Mouse (Mus musculus) ES-Bruce4 (cell line): ENCODE results near the gene Prss35.

Experiments
- CTCF ChIP-seq: IDR thresholded peaks from one replicate; pipeline ENCODE4 v1.8.1; 2011; ENCODE audit warnings: low read depth, low read length
- EP300 ChIP-seq: IDR thresholded peaks from 2 replicates; pipeline ENCODE4 v1.6.1; 2011; ENCODE audit warnings: low read depth, low read length; ENCODE audit not compliant: insufficient read depth
- POLR2A ChIP-seq: IDR thresholded peaks from one replicate; pipeline ENCODE4 v1.8.1; 2011; ENCODE audit warnings: low read length; ENCODE audit not compliant: insufficient read depth

DNA sequence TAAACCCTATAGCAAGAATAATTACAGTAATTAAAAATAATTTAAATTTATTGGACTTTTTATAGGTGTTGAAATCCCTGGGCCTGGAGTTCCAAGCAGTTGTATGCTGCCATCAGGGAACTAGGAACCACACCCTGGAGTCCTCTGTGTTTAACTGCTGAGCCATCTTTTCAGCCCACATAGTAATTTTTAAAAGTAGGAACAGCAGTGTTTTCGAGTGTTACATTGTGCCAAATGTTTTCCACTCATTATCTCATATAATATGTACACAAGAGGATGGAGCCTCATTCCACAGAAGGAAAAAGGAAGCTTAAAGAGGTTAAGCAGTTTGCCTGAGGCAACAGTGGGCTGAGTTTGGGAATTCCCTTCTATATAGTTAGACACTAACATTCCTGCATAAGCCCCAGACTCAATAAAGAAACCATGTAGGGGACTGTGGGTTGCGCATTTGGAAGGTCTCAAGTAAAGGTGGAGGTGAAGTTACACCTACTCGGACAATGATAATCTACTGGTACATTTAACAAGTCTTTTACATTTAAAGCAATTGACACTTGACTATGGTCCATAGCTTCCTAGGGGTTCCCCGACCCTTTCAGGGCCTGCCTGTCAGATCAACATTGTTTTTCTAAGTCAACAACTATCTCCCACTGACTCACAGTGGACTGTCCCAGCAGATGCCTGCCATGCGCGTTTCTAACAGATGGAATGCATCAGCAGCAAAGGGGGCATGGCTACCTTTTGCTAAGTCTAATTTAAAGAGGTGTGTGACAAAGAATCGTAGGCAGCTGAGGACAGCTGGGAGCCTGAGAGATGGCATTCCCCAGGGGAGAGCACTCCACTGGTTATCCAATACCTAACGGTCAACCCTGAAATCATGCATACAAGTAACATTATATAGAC lies 19.3 kb downstream of the Prss35 start:
- no peak for TF ChIP-seq POLR2A
- no peak for TF ChIP-seq CTCF
- TF ChIP-seq EP300: no peak
